Mouse (Mus musculus): ENCODE measurements around the gene Etl4. TPM values are rescaled to one million over a fixed set of nuclear protein-coding genes. Genes with fewer than 3 reads are reported as not detected.

The Etl4 gene
- polyA plus RNA-seq, 1 experiment from 2014 or later = 12.4 TPM

- Histone ChIP-seq H3K9me3 (ENCODE audit: control insufficient read depth, low read length) (no peaks in the 10 kb centered on the region), H3K9ac (ENCODE audit: low read length) (no peak overlapping the region), H3K4me1 (replicated peaks; ENCODE audit: control insufficient read depth, insufficient read depth) (no peaks in the 10 kb centered on the region), H3K27ac (replicated peaks) (no peak overlapping the region), H3K4me3 (ENCODE audit: low read depth, low read length) (no peak overlapping the region), H3K27me3 (ENCODE audit: control insufficient read depth, insufficient read depth, low read length) (no peaks in the 10 kb centered on the region), H3K36me3 (ENCODE audit: control insufficient read depth, insufficient read depth, low read length) (no peaks in the 10 kb centered on the region), H3K4me2 (replicated peaks; ENCODE audit: low read depth) (no peak overlapping the region)
- DNase-seq (ENCODE audit: low spot score) (no peak), ATAC-seq (ENCODE audit: low FRiP score, low TSS enrichment) (peak; percentile 53; the same call in 1 of the 2 replicates)
- WGBS = 72% methylated on average over 5 of the region's 5 CpGs
- no peak for TF ChIP-seq EP300 (optimal IDR thresholded peaks at IDR 0.05)
- no peak for TF ChIP-seq CTCF (IDR thresholded peaks at IDR 0.05; ENCODE audit: low read depth)
These were observed 851.7 kb downstream of the Etl4 start for GRCm38 (mm10) chr2:20761320-20761719.

DNA sequence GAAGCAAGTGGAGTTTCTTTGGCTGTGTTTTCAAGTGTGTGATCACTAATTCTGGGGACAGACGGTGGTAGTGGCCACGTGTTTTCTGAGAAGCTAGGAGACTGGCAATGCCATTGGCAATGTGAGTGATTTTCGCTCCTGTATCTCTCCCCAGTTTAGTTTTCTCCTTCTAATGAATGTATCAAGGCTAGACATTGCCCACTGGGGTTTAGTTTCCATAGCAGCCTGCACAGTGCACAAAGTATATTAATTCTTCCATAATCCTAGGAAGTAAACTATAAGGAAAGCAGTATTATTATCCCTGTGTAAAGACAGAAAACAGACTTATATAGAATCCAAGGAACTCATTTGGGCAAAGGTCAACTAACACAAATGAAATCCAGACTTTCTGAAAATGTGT is 852.2 kb downstream of the Etl4 start:
- Histone ChIP-seq H3K27ac (replicated peaks) (no peak overlapping the region), H3K4me2 (replicated peaks; ENCODE audit: low read depth) (no peak overlapping the region), H3K9me3 (ENCODE audit: control insufficient read depth, low read length) (no peaks in the 10 kb centered on the region), H3K4me3 (ENCODE audit: low read depth, low read length) (no peak overlapping the region), H3K4me1 (replicated peaks; ENCODE audit: control insufficient read depth, insufficient read depth) (no peaks in the 10 kb centered on the region), H3K36me3 (ENCODE audit: control insufficient read depth, insufficient read depth, low read length) (no peaks in the 10 kb centered on the region), H3K9ac (ENCODE audit: low read length) (no peak overlapping the region), H3K27me3 (ENCODE audit: control insufficient read depth, insufficient read depth, low read length) (no peaks in the 10 kb centered on the region)
- 87% methylated on average over 3 of the region's 3 CpGs for WGBS
- ATAC-seq (ENCODE audit: low FRiP score, low TSS enrichment) = no peak
- no peak for TF ChIP-seq CTCF (IDR thresholded peaks at IDR 0.05; ENCODE audit: low read depth)
- TF ChIP-seq EP300 (optimal IDR thresholded peaks at IDR 0.05) = no peak
- no peak for DNase-seq (ENCODE audit: low spot score)

GRCm38 (mm10) chr2:20763511-20764212 is 854.1 kb downstream of the Etl4 start:
- DNase-seq (ENCODE audit: low spot score) = no peak
- no peak for ATAC-seq (ENCODE audit: low FRiP score, low TSS enrichment)
- Histone ChIP-seq H3K36me3 (ENCODE audit: control insufficient read depth, insufficient read depth, low read length) (no peaks in the 10 kb centered on the region), H3K27me3 (ENCODE audit: control insufficient read depth, insufficient read depth, low read length) (no peaks in the 10 kb centered on the region), H3K9ac (ENCODE audit: low read length) (no peak overlapping the region), H3K9me3 (ENCODE audit: control insufficient read depth, low read length) (no peaks in the 10 kb centered on the region), H3K4me3 (ENCODE audit: low read depth, low read length) (no peak overlapping the region), H3K27ac (replicated peaks) (no peak overlapping the region), H3K4me2 (replicated peaks; ENCODE audit: low read depth) (no peak overlapping the region), H3K4me1 (replicated peaks; ENCODE audit: control insufficient read depth, insufficient read depth) (no peaks in the 10 kb centered on the region)
- TF ChIP-seq EP300 (optimal IDR thresholded peaks at IDR 0.05) = no peak
- no peak for TF ChIP-seq CTCF (IDR thresholded peaks at IDR 0.05; ENCODE audit: low read depth)
- WGBS = 72% methylated on average over 4 of the region's 4 CpGs

- H3K9me3 ChIP-seq (ENCODE audit: control insufficient read depth, low read length) = no peaks in the 10 kb centered on the region
- DNase-seq (ENCODE audit: low spot score) = no peak
- no peaks in the 10 kb centered on the region for H3K4me1 ChIP-seq (replicated peaks; ENCODE audit: control insufficient read depth, insufficient read depth)
- no peaks in the 10 kb centered on the region for H3K36me3 ChIP-seq (ENCODE audit: control insufficient read depth, insufficient read depth, low read length)
- ATAC-seq (ENCODE audit: low FRiP score, low TSS enrichment) = no peak
- no peak overlapping the region for H3K27ac ChIP-seq (replicated peaks)
- H3K4me2 ChIP-seq (replicated peaks; ENCODE audit: low read depth) = no peak overlapping the region
- H3K4me3 ChIP-seq (ENCODE audit: low read depth, low read length) = no peak overlapping the region
- H3K9ac ChIP-seq (ENCODE audit: low read length) = no peak overlapping the region
- TF ChIP-seq EP300 (optimal IDR thresholded peaks at IDR 0.05) (no peak), CTCF (IDR thresholded peaks at IDR 0.05; ENCODE audit: low read depth) (no peak)
- no peaks in the 10 kb centered on the region for H3K27me3 ChIP-seq (ENCODE audit: control insufficient read depth, insufficient read depth, low read length)
These were observed 855.0 kb downstream of the Etl4 start for GRCm38 (mm10) chr2:20764566-20765090.

GRCm38 (mm10) chr2:20768681-20769080 is 859.1 kb downstream of the Etl4 start:
- no peak for ATAC-seq (ENCODE audit: low FRiP score, low TSS enrichment)
- Histone ChIP-seq H3K4me2 (replicated peaks; ENCODE audit: low read depth) (no peak overlapping the region), H3K4me3 (ENCODE audit: low read depth, low read length) (no peak overlapping the region), H3K27ac (replicated peaks) (no peak overlapping the region), H3K4me1 (replicated peaks; ENCODE audit: control insufficient read depth, insufficient read depth) (no peaks in the 10 kb centered on the region), H3K9me3 (ENCODE audit: control insufficient read depth, low read length) (no peaks in the 10 kb centered on the region), H3K36me3 (ENCODE audit: control insufficient read depth, insufficient read depth, low read length) (peaks cover 3% of the 10 kb centered on the region; the same call in 1 of the 2 replicates), H3K27me3 (ENCODE audit: control insufficient read depth, insufficient read depth, low read length) (no peaks in the 10 kb centered on the region), H3K9ac (ENCODE audit: low read length) (no peak overlapping the region)
- TF ChIP-seq EP300 (optimal IDR thresholded peaks at IDR 0.05) (no peak), CTCF (IDR thresholded peaks at IDR 0.05; ENCODE audit: low read depth) (peak; percentile 54)
- no peak for DNase-seq (ENCODE audit: low spot score)
- 69% methylated on average over 5 of the region's 5 CpGs for WGBS

DNA sequence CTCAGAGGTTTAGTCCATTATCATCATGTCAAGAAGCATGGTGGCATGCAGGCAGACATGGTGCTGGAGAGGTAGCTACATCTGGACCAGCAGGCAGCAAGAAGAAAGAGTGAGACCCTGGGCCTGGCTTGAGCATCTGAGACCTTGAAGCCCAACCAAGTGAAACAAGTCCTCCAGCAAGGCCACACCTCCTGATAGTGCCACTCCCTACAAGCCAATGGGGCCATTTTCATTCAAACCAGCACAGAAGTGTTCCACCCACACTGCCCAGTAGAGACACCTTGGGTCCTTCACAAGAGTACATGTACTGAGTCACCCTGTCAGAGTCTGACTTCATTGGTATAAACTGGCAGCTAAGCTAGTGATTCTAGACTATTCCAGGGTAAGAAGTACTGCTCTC is 860.6 kb downstream of the Etl4 start:
- no peak overlapping the region for H3K9ac ChIP-seq (ENCODE audit: low read length)
- no peak overlapping the region for H3K4me2 ChIP-seq (replicated peaks; ENCODE audit: low read depth)
- H3K27me3 ChIP-seq (ENCODE audit: control insufficient read depth, insufficient read depth, low read length) = no peaks in the 10 kb centered on the region
- TF ChIP-seq EP300 (optimal IDR thresholded peaks at IDR 0.05) (no peak), CTCF (IDR thresholded peaks at IDR 0.05; ENCODE audit: low read depth) (no peak)
- no peak overlapping the region for H3K4me3 ChIP-seq (ENCODE audit: low read depth, low read length)
- peak; percentile 8 for DNase-seq (ENCODE audit: low spot score)
- peaks cover 3% of the 10 kb centered on the region; the same call in 1 of the 2 replicates for H3K36me3 ChIP-seq (ENCODE audit: control insufficient read depth, insufficient read depth, low read length)
- no peak for ATAC-seq (ENCODE audit: low FRiP score, low TSS enrichment)
- no peaks in the 10 kb centered on the region for H3K9me3 ChIP-seq (ENCODE audit: control insufficient read depth, low read length)
- no peak overlapping the region for H3K27ac ChIP-seq (replicated peaks)
- no peaks in the 10 kb centered on the region for H3K4me1 ChIP-seq (replicated peaks; ENCODE audit: control insufficient read depth, insufficient read depth)
